Mouse (Mus musculus) left cerebral cortex, adult 8-10 months (tissue): ENCODE results near the gene Polr3h. TPM values are rescaled to one million over a fixed set of nuclear protein-coding genes. Genes with fewer than 3 reads are reported as not detected.

ENCODE experiments used
- DNase-seq, 2 experiments: peaks; one replicate each; pipeline ENCODE4 v3.0.0; 2022; ENCODE audit warnings: low spot score in 2 of 2
- total RNA-seq, 4 experiments: library from RNA; stranded (reverse); gene quantifications; 2 replicates each; pipeline ENCODE4 v1.2.4; 2022

The Polr3h gene
- total RNA-seq, 4 experiments from 2014 or later: 52.4 to 56.6 (median 55.3) TPM

DNA sequence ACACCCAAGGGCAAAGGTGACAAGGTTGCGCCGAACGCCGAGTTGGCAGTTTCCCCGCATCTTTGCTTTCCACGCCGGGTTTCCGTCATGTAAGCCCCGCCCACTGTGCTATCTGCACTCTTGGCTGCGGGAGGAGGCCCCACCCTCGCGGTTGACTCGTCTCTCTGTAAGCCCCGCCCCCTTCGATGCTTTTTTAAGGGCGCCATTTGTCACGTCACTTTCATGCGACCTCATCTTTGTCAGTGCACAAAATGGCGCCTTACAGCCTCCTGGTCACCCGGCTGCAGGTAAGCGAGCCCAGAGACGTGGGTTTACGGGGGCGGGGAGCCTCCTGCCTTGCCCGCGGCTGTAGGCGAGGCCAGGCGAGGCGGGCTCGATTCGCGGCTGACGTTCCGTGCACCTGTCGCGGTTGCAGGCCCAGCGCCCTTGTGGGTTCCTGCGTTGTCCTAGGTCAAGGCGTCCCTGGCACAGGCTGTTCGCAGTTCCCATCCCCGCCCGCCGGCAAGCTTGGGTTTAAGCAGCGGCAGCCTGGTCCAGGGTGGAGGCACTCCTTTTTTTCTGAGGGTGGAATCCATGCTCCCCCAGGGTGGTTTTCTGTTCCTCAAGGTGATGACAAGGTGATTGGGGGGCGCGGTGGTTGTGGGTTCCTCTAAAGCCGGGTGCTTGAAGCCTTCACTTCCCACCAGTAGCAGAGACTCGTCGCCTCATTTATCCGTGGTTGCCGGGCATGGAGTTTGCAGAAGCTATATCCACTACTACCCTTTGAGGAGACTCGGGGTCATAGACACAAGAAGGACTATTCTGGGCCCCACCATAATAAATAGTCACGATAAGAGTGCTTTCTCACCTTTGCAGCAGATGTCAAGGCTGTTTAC, 53.5 kb downstream of the Polr3h start, which contains the start of gene Aco2:
TSS of gene Aco2 (plus strand) at position 48 of the 875 bp plus-strand sequence.
- DNase-seq: peak; percentile 99

- peak; percentile 62 to 78 for DNase-seq
These were observed 54.3 kb downstream of the Polr3h start, which contains the start of gene Phf5a for GRCm38 (mm10) chr15:81871604-81872261. Gene Phf5a (minus strand): TSS chr15:81871911.

DNA sequence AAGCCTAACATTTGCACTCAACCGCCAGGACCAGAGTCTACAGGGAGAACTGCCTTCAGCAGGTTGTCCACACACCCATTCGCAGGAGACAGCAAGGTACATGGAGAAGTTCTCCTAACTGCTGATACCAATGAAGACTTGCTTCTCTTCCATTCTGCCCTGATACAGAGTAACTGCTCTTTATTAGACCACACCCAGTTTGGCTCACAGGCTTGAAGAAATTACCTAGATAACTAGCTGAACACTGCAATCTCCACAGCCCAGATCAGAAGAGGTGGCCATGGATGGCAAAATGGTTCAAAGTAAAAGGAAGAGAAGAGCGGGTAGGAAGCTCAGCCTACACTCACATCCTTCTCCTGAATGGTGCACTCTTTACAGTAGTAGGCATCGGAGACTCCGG, 56.1 kb downstream of the Polr3h start:
- DNase-seq: no peak

DNA sequence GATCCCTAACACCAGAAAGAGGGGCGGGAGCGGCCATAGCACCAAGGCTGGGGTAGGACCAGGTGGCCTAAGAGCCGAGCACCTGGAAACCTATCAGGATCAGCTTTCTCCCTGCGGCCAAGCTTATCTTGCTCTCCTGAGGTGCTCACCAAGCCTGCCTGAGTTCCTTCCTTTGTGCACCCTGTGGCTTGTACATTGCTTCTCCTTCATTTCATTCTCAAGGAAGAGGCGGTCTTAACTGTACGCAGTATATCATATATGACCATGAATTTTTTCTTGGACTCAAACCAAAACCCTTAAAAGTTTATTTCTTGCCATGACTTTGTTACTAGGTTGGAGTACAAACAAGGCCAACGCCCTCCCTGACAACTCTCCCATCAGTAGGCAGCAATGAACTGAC, 61.8 kb downstream of the Polr3h start:
- no peak for DNase-seq

DNA sequence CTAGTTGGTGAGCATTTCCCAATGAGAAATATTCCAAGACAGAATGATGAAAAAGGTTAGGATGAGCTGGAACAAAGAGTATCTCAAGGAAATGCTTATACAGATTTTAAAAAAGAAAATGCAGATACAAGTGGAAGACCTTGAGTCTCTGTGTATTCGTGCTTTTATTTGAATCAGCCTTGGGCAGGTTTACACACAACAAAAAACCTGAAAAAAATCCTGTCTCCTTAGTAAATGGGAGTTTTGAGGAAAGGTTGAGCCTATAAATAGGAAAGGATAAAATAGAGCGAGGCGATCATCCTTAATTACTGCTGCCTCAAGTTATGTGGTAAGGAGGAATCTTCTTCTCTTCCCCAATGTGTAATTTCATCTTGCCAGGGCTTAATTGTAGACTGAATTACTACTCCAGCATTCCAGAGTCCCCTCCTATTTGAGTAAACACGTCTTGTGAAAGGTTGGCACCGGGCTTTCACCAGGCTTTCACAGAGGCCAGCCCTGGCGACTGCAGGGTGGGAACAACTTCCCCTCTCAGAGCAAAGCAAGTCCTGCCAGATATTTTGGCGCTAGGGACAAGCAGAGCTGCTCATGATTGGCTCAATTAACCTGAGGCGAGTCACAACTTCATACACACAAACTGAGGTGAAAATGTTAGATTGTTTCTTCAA, 65.4 kb downstream of the Polr3h start:
- no peak for DNase-seq

- peak; percentile 77 to 95 for DNase-seq
These were observed 66.4 kb downstream of the Polr3h start for GRCm38 (mm10) chr15:81859330-81860255.

GRCm38 (mm10) chr15:81858517-81859329, 67.3 kb downstream of the Polr3h start, which contains the start of gene Tob2:
Gene Tob2 (minus strand): TSS chr15:81858796.
- DNase-seq: peak in 1 of 2 experiments; percentile 75

DNA sequence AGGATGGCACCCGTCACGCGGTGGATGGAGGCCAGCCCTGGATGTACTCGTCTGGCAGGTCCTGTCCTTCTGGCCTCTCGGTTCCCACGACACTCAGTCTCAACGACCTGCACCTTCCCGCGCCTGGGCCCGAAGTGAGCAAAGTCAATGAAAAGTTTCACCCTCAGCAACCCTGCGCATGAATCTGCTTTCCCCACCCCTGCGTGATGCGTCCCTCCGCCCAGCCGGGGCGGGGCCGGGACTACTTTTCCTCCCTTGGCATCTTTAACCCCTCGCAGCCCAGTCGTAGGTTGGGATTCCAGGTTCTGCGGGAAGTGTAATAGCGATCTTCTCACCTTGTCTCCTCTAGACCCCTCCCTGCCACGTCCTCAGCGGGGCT, 67.9 kb downstream of the Polr3h start:
- peak; percentile 82 to 98 for DNase-seq

- DNase-seq: no peak
These were observed 68.3 kb downstream of the Polr3h start for GRCm38 (mm10) chr15:81857724-81858116.

GRCm38 (mm10) chr15:81856938-81857723, 68.9 kb downstream of the Polr3h start:
- peak in 1 of 2 experiments; percentile 40 for DNase-seq

- DNase-seq: peak in 1 of 2 experiments; percentile 90
These were observed 69.8 kb downstream of the Polr3h start for GRCm38 (mm10) chr15:81856030-81856790.

- no peak for DNase-seq
These were observed 73.0 kb downstream of the Polr3h start for GRCm38 (mm10) chr15:81853081-81853480.

GRCm38 (mm10) chr15:81852411-81853000, 73.5 kb downstream of the Polr3h start:
- DNase-seq: no peak

- DNase-seq: no peak
These were observed 74.7 kb downstream of the Polr3h start for GRCm38 (mm10) chr15:81851375-81851774.

- DNase-seq: no peak
These were observed 75.3 kb downstream of the Polr3h start for GRCm38 (mm10) chr15:81850718-81851117.

DNA sequence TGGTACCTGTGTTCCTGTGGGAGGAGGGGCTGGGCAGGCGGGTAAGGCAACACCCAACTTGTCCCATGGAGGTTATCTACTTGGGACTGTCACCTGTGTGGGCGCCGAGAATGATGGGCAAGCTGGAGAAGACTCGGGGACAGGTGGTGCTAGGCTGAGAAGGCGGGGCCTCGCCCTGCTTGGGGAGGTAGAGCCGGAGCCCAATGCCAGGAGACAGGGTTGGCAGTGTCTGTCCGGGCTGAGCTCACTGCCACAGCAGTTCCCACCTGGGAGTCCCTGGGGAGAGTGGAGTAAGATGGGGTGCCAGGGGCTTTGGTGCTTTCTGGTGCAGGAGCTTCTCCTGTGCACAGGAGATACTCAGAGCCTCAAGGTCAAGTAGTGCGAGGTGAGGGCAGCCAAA, 76.9 kb downstream of the Polr3h start:
- no peak for DNase-seq

DNA sequence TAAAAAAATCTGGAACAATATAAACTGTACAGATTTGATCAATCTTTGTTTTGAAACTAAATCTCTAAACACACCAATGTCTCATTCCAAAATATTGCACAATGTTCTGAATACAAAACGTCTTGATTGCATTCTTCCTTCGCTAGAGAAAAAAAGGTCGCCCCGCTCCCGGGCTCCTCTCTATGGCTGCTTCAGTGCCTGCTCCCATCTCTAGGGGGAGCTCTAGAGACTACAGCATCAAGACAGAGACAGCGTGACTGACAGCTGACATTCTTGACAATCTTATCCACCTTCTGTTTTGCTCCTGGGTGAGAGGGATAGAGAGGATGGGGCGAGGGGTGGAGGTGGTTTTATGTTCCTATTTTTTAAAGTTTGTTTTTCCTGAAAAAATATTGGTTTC, 77.7 kb downstream of the Polr3h start:
- no peak for DNase-seq

DNA sequence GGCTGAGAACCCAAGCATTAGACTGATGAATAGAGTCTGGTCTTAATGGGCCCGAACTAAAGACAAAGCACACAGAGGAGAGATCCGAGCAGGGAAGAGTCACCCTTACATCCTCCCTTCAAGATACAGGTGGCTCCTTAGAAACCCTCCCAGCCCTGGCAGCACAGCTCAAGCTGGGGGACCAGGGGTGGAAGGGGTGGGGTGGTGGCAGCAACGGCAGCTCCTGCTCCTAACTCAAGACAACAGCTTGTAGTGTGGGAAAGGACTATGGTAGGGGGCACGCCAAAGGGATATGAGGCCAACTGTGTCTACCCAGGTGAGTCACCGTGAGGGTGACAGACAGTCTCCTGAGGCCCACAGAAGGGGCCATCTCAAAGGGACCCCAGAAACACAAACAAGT, 78.2 kb downstream of the Polr3h start:
- no peak for DNase-seq
